Mouse (Mus musculus) ES-Bruce4 (cell line): ENCODE measurements at regions not wholly inside any gene's neighbourhood (a gene's known extent, or its start where the extent isn't known, plus 50 kb on each side); places are given as distances from the start of the nearest gene placed in this dataset.

Experiments
- H3K27ac ChIP-seq: 2 replicates; pipeline ENCODE4 v1.5.1; 2012; ENCODE audit warnings: low read length, inconsistent platforms; ENCODE audit not compliant: insufficient read depth
- H3K27me3 ChIP-seq: 2 replicates; pipeline ENCODE4 v1.6.1; 2012; ENCODE audit warnings: mild to moderate bottlenecking, low read length, inconsistent platforms; ENCODE audit not compliant: control insufficient read depth, poor library complexity, insufficient read depth, severe bottlenecking
- H3K36me3 ChIP-seq: 2 replicates; pipeline ENCODE4 v1.6.1; 2012; ENCODE audit warnings: inconsistent platforms, mild to moderate bottlenecking, low read length, moderate library complexity; ENCODE audit not compliant: control insufficient read depth, poor library complexity, insufficient read depth, severe bottlenecking
- H3K4me1 ChIP-seq: one replicate; pipeline ENCODE4 v1.8.1; 2011; ENCODE audit warnings: low read length; ENCODE audit not compliant: control insufficient read depth, insufficient read depth
- H3K4me3 ChIP-seq: 2 replicates; pipeline ENCODE4 v1.5.1; 2011; ENCODE audit warnings: low read depth, mild to moderate bottlenecking, low read length
- H3K9ac ChIP-seq: 2 replicates; pipeline ENCODE4 v1.6.1; 2012; ENCODE audit warnings: low read depth, mild to moderate bottlenecking, inconsistent platforms; ENCODE audit not compliant: poor library complexity, severe bottlenecking
- H3K9me3 ChIP-seq: replicated peaks from 2 replicates; pipeline ENCODE4 v1.6.1; 2012; ENCODE audit warnings: mild to moderate bottlenecking, low read length, inconsistent platforms; ENCODE audit not compliant: control insufficient read depth, poor library complexity, insufficient read depth, severe bottlenecking
- CTCF ChIP-seq: IDR thresholded peaks from one replicate; pipeline ENCODE4 v1.8.1; 2011; ENCODE audit warnings: low read depth, low read length
- EP300 ChIP-seq: IDR thresholded peaks from 2 replicates; pipeline ENCODE4 v1.6.1; 2011; ENCODE audit warnings: low read depth, low read length; ENCODE audit not compliant: insufficient read depth
- POLR2A ChIP-seq: IDR thresholded peaks from one replicate; pipeline ENCODE4 v1.8.1; 2011; ENCODE audit warnings: low read length; ENCODE audit not compliant: insufficient read depth

- H3K9ac ChIP-seq: no peak overlapping the region
- no peak overlapping the region for H3K4me3 ChIP-seq
- H3K27me3 ChIP-seq: no peaks in the 10 kb centered on the region; the same call in 1 of the 2 replicates
- H3K4me1 ChIP-seq: no peaks in the 10 kb centered on the region
- no peaks in the 10 kb centered on the region for H3K36me3 ChIP-seq
- no peak overlapping the region for H3K27ac ChIP-seq
- TF ChIP-seq EP300 (no peak), POLR2A (no peak), CTCF (no peak)
- no peaks in the 10 kb centered on the region for H3K9me3 ChIP-seq
Observed at GRCm38 (mm10) chr5:75432885-75433284, 141.8 kb upstream of the Kit start.

GRCm38 (mm10) chr5:75437924-75438323 lies 136.8 kb upstream of the Kit start:
- Histone ChIP-seq H3K36me3 (no peaks in the 10 kb centered on the region), H3K27me3 (peaks cover 1% of the 10 kb centered on the region; the same call in 1 of the 2 replicates), H3K9me3 (no peaks in the 10 kb centered on the region), H3K9ac (no peak overlapping the region), H3K4me1 (no peaks in the 10 kb centered on the region), H3K27ac (no peak overlapping the region), H3K4me3 (no peak overlapping the region)
- TF ChIP-seq EP300: no peak
- no peak for TF ChIP-seq POLR2A
- no peak for TF ChIP-seq CTCF

- Histone ChIP-seq H3K9ac (no peak overlapping the region), H3K36me3 (no peaks in the 10 kb centered on the region), H3K4me3 (no peak overlapping the region), H3K27me3 (0 out of 2 replicates have a peak, but pooled peaks cover 1% of the 10 kb centered on the region), H3K4me1 (no peaks in the 10 kb centered on the region), H3K9me3 (no peaks in the 10 kb centered on the region), H3K27ac (no peak overlapping the region)
- TF ChIP-seq POLR2A: no peak
- TF ChIP-seq CTCF: no peak
- no peak for TF ChIP-seq EP300
Observed at GRCm38 (mm10) chr5:75444024-75444604, 130.6 kb upstream of the Kit start.

- Histone ChIP-seq H3K27me3 (0 out of 2 replicates have a peak, but pooled peaks cover 1% of the 10 kb centered on the region), H3K4me1 (no peaks in the 10 kb centered on the region), H3K27ac (no peak overlapping the region), H3K9me3 (no peaks in the 10 kb centered on the region), H3K9ac (no peak overlapping the region), H3K36me3 (no peaks in the 10 kb centered on the region), H3K4me3 (no peak overlapping the region)
- TF ChIP-seq CTCF (no peak), POLR2A (no peak), EP300 (no peak)
Observed at GRCm38 (mm10) chr5:75446386-75446785, 128.3 kb upstream of the Kit start.

GRCm38 (mm10) chr5:75449913-75450525 lies 124.7 kb upstream of the Kit start:
- Histone ChIP-seq H3K9ac (no peak overlapping the region), H3K4me1 (no peaks in the 10 kb centered on the region), H3K9me3 (no peaks in the 10 kb centered on the region), H3K36me3 (no peaks in the 10 kb centered on the region), H3K27ac (no peak overlapping the region), H3K4me3 (peak overlapping the region; percentile 10), H3K27me3 (no peaks in the 10 kb centered on the region)
- no peak for TF ChIP-seq CTCF
- no peak for TF ChIP-seq EP300
- no peak for TF ChIP-seq POLR2A

- no peaks in the 10 kb centered on the region for H3K27me3 ChIP-seq
- no peak overlapping the region for H3K9ac ChIP-seq
- no peak overlapping the region for H3K27ac ChIP-seq
- no peaks in the 10 kb centered on the region for H3K4me1 ChIP-seq
- H3K9me3 ChIP-seq: no peaks in the 10 kb centered on the region
- H3K36me3 ChIP-seq: no peaks in the 10 kb centered on the region
- no peak for TF ChIP-seq CTCF
- no peak for TF ChIP-seq POLR2A
- TF ChIP-seq EP300: no peak
- no peak overlapping the region; the same call in 1 of the 2 replicates for H3K4me3 ChIP-seq
Observed at GRCm38 (mm10) chr5:75450564-75450963, 124.2 kb upstream of the Kit start.
